Mouse (Mus musculus) kidney, adult 10 weeks (tissue): ENCODE measurements around the gene Pax8. TPM values are rescaled to one million over a fixed set of nuclear protein-coding genes. Genes with fewer than 3 reads are reported as not detected.

ENCODE experiments used
- polyA plus RNA-seq: library from polyadenylated mRNA; stranded (reverse); fragments of 350-450 nt; fragmentation: Illumina TruSeq; extraction: RNeasy Lipid Tissue Mini Kit (QIAGEN cat#74804); gene quantifications from one replicate; pipeline ENCODE4 v1.2.3, GENCODE M21; 2014; ENCODE audit warnings: low read depth, low replicate concordance

The Pax8 gene
- 31.4 TPM for polyA plus RNA-seq

DNA sequence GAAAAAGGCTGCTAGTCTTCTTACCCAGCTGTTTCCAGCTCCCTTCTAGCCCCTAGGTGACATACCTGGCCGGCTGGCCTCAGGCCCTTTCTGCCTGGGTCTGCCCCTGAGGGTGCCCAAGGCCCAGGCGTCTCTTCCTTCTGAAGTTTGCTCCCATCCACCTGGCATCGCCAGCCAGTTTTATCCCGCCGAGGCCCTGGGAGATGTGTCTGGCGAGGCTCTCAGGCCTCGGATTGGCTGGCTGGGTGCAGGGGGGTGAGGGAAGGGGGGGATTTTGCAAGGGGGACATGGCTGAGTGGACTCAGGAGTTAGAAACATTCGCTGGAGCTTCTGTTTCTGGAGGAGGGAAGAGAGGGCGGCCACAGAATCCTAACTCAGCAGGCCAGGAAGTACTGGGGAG, at the start of gene Pax8:
TSS of gene Pax8 (minus strand) at position 180 of the 400 bp plus-strand sequence.

Other genes starting within 250 kb of the Pax8 start
- 0.36 TPM for gene Il1f5, start 198.6 kb downstream of the Pax8 start, polyA plus RNA-seq
- gene Il1f10, start 184.4 kb downstream of the Pax8 start, polyA plus RNA-seq, result not detected
- gene Il1rn, start 138.7 kb downstream of the Pax8 start, polyA plus RNA-seq, result 0.44 TPM
- 1.7 TPM for gene Psd4, start 108.0 kb downstream of the Pax8 start, polyA plus RNA-seq